Mouse (Mus musculus) kidney, embryonic 14.5 days (tissue): ENCODE measurements around the gene Babam2. TPM values are rescaled to one million over a fixed set of nuclear protein-coding genes. Genes with fewer than 3 reads are reported as not detected.
A peak's percentile ranks its signal among the peaks of the same experiment; 100 is the strongest.

Experiments
- ATAC-seq: fragments of 200-750 bp; cut with Nextera tagmentation; 2 replicates; pipeline ENCODE4 v1.8.0; 2017; ENCODE audit warnings: moderate number of reproducible peaks, mild to moderate bottlenecking, moderate TSS enrichment, moderate library complexity; ENCODE audit not compliant: low FRiP score, low TSS enrichment
- H3K27ac ChIP-seq: fragments of 300-500 bp; sonication (generic); 2 replicates; pipeline ENCODE4 v1.5.1; 2014; ENCODE audit warnings: low read depth, mild to moderate bottlenecking, low read length, moderate library complexity, mixed read lengths
- H3K27me3 ChIP-seq: fragments of 300-500 bp; sonication (generic); 2 replicates; pipeline ENCODE4 v1.6.1; 2014; ENCODE audit warnings: mild to moderate bottlenecking, low read length; ENCODE audit not compliant: control insufficient read depth, insufficient read depth
- H3K36me3 ChIP-seq: fragments of 300-500 bp; sonication (generic); 2 replicates; pipeline ENCODE4 v1.6.1; 2014; ENCODE audit warnings: low read length, mixed read lengths; ENCODE audit not compliant: control insufficient read depth, insufficient read depth
- H3K4me1 ChIP-seq: fragments of 300-500 bp; sonication (generic); 2 replicates; pipeline ENCODE4 v1.6.1; 2014; ENCODE audit warnings: low read length, mixed read lengths; ENCODE audit not compliant: control insufficient read depth, insufficient read depth
- H3K4me2 ChIP-seq: fragments of 300-500 bp; sonication (generic); replicated peaks from 2 replicates; pipeline ENCODE4 v1.6.1; 2014; ENCODE audit warnings: low read depth, mild to moderate bottlenecking, low read length
- H3K4me3 ChIP-seq: fragments of 300-500 bp; sonication (generic); 2 replicates; pipeline ENCODE4 v1.5.1; 2014; ENCODE audit warnings: mild to moderate bottlenecking, low read length
- H3K9ac ChIP-seq: fragments of 300-500 bp; sonication (generic); 2 replicates; pipeline ENCODE4 v1.6.1; 2014; ENCODE audit warnings: low read depth, mild to moderate bottlenecking, low read length, moderate library complexity
- H3K9me3 ChIP-seq: fragments of 300-500 bp; sonication (generic); 2 replicates; pipeline ENCODE4 v1.6.1; 2016; ENCODE audit warnings: low read length; ENCODE audit not compliant: control insufficient read depth
- WGBS: fragments of 180-500 bp; shearing (Covaris S2); extraction: QIAGEN DNeasy Blood & Tissue Kit; methylation state at CpG from one replicate; pipeline ENCODE4 v1.1.7; 2014; 5-methylcytosine and 5-hydroxymethylcytosine counted together
- polyA plus RNA-seq: library from polyadenylated mRNA; unstranded; fragments of >200 nt; fragmentation: Nextera tagmentation; extraction: Ambion mirVana; gene quantifications from 2 replicates; pipeline ENCODE4 v1.2.1, GENCODE M21; 2014

Gene Babam2
- polyA plus RNA-seq, 1 experiment from 2014 or later = 60.6 TPM

GRCm38 (mm10) chr5:31810796-31811662 is 113.5 kb downstream of the Babam2 start:
- Histone ChIP-seq H3K4me1 (peaks cover 30% of the 10 kb centered on the region), H3K27ac (peak overlapping the region; percentile 70; the same call in 1 of the 2 replicates), H3K27me3 (no peaks in the 10 kb centered on the region)

GRCm38 (mm10) chr5:31811663-31812001 is 114.1 kb downstream of the Babam2 start:
- Histone ChIP-seq H3K4me3 (no peak overlapping the region), H3K9me3 (no peaks in the 10 kb centered on the region), H3K4me2 (no peak overlapping the region), H3K9ac (no peak overlapping the region), H3K36me3 (no peaks in the 10 kb centered on the region), H3K27ac (peak overlapping the region; percentile 70), H3K4me1 (peaks cover 30% of the 10 kb centered on the region), H3K27me3 (no peaks in the 10 kb centered on the region)
- WGBS = 79% methylated on average over 1 of the region's 1 CpGs
- ATAC-seq = no peak

More at GRCm38 (mm10) chr5:31810796-31811662, 113.5 kb downstream of the Babam2 start:
- ATAC-seq = peak; percentile 95
- Histone ChIP-seq H3K4me2 (no peak overlapping the region), H3K4me3 (no peak overlapping the region), H3K36me3 (no peaks in the 10 kb centered on the region), H3K9ac (no peak overlapping the region), H3K9me3 (no peaks in the 10 kb centered on the region)
- WGBS = 13% methylated on average over 12 of the region's 12 CpGs

GRCm38 (mm10) chr5:31813156-31813675 is 115.7 kb downstream of the Babam2 start:
- no peak overlapping the region for H3K4me2 ChIP-seq
- no peaks in the 10 kb centered on the region for H3K27me3 ChIP-seq
- ATAC-seq = no peak
- H3K9ac ChIP-seq = no peak overlapping the region
- H3K4me3 ChIP-seq = no peak overlapping the region
- peaks cover 30% of the 10 kb centered on the region for H3K4me1 ChIP-seq
- no peaks in the 10 kb centered on the region for H3K36me3 ChIP-seq
- 66% methylated on average over 6 of the region's 6 CpGs for WGBS
- H3K9me3 ChIP-seq = no peaks in the 10 kb centered on the region
- no peak overlapping the region for H3K27ac ChIP-seq

GRCm38 (mm10) chr5:31814068-31814467 is 116.6 kb downstream of the Babam2 start:
- Histone ChIP-seq H3K27ac (no peak overlapping the region), H3K4me3 (no peak overlapping the region), H3K9ac (no peak overlapping the region), H3K36me3 (no peaks in the 10 kb centered on the region), H3K9me3 (no peaks in the 10 kb centered on the region), H3K4me2 (no peak overlapping the region), H3K27me3 (no peaks in the 10 kb centered on the region), H3K4me1 (peaks cover 30% of the 10 kb centered on the region)
- WGBS = 89% methylated on average over 4 of the region's 4 CpGs
- ATAC-seq = no peak

GRCm38 (mm10) chr5:31815129-31815528 is 117.6 kb downstream of the Babam2 start:
- 0 out of 2 replicates have a peak, but pooled peaks have one; percentile 33 for ATAC-seq
- H3K36me3 ChIP-seq = no peaks in the 10 kb centered on the region

GRCm38 (mm10) chr5:31816082-31816481 is 118.6 kb downstream of the Babam2 start:
- WGBS = 84% methylated on average over 1 of the region's 1 CpGs
- Histone ChIP-seq H3K9me3 (no peaks in the 10 kb centered on the region), H3K9ac (no peak overlapping the region), H3K4me2 (no peak overlapping the region), H3K36me3 (no peaks in the 10 kb centered on the region), H3K27me3 (no peaks in the 10 kb centered on the region), H3K27ac (no peak overlapping the region), H3K4me3 (no peak overlapping the region), H3K4me1 (peaks cover 21% of the 10 kb centered on the region)
- ATAC-seq = no peak

More at GRCm38 (mm10) chr5:31815129-31815528, 117.6 kb downstream of the Babam2 start:
- Histone ChIP-seq H3K27me3 (no peaks in the 10 kb centered on the region), H3K4me3 (no peak overlapping the region), H3K9ac (no peak overlapping the region), H3K27ac (no peak overlapping the region), H3K4me2 (no peak overlapping the region), H3K4me1 (peaks cover 30% of the 10 kb centered on the region), H3K9me3 (no peaks in the 10 kb centered on the region)
- 76% methylated on average over 7 of the region's 7 CpGs for WGBS

GRCm38 (mm10) chr5:31820801-31821200 is 123.3 kb downstream of the Babam2 start:
- Histone ChIP-seq H3K27me3 (no peaks in the 10 kb centered on the region), H3K36me3 (no peaks in the 10 kb centered on the region), H3K9ac (no peak overlapping the region), H3K4me3 (no peak overlapping the region), H3K4me1 (no peaks in the 10 kb centered on the region), H3K4me2 (no peak overlapping the region), H3K9me3 (no peaks in the 10 kb centered on the region), H3K27ac (no peak overlapping the region)
- 74% methylated on average over 3 of the region's 3 CpGs for WGBS
- ATAC-seq = no peak

GRCm38 (mm10) chr5:31821204-31821603 is 123.7 kb downstream of the Babam2 start:
- no peaks in the 10 kb centered on the region for H3K9me3 ChIP-seq
- no peaks in the 10 kb centered on the region for H3K27me3 ChIP-seq
- 91% methylated on average over 1 of the region's 1 CpGs for WGBS
- H3K9ac ChIP-seq = no peak overlapping the region
- H3K4me1 ChIP-seq = no peaks in the 10 kb centered on the region
- ATAC-seq = no peak
- H3K4me2 ChIP-seq = no peak overlapping the region
- no peak overlapping the region for H3K27ac ChIP-seq
- no peak overlapping the region for H3K4me3 ChIP-seq
- no peaks in the 10 kb centered on the region for H3K36me3 ChIP-seq

- Histone ChIP-seq H3K36me3 (no peaks in the 10 kb centered on the region), H3K4me2 (no peak overlapping the region), H3K27me3 (no peaks in the 10 kb centered on the region), H3K27ac (no peak overlapping the region), H3K4me3 (no peak overlapping the region), H3K9ac (no peak overlapping the region), H3K4me1 (no peaks in the 10 kb centered on the region), H3K9me3 (no peaks in the 10 kb centered on the region)
- WGBS = 69% methylated on average over 3 of the region's 3 CpGs
- no peak for ATAC-seq
These were observed 126.2 kb downstream of the Babam2 start for GRCm38 (mm10) chr5:31823673-31824072.
